Mouse (Mus musculus): ENCODE measurements around the gene Pold4. TPM values are rescaled to one million over a fixed set of nuclear protein-coding genes. Genes with fewer than 3 reads are reported as not detected.

Pold4 gene
- 27.6 and 32.4 TPM in 2 replicates for polyA plus RNA-seq (2015; fragmentation: Nextera tagmentation; extraction: Ambion mirVana)

DNA sequence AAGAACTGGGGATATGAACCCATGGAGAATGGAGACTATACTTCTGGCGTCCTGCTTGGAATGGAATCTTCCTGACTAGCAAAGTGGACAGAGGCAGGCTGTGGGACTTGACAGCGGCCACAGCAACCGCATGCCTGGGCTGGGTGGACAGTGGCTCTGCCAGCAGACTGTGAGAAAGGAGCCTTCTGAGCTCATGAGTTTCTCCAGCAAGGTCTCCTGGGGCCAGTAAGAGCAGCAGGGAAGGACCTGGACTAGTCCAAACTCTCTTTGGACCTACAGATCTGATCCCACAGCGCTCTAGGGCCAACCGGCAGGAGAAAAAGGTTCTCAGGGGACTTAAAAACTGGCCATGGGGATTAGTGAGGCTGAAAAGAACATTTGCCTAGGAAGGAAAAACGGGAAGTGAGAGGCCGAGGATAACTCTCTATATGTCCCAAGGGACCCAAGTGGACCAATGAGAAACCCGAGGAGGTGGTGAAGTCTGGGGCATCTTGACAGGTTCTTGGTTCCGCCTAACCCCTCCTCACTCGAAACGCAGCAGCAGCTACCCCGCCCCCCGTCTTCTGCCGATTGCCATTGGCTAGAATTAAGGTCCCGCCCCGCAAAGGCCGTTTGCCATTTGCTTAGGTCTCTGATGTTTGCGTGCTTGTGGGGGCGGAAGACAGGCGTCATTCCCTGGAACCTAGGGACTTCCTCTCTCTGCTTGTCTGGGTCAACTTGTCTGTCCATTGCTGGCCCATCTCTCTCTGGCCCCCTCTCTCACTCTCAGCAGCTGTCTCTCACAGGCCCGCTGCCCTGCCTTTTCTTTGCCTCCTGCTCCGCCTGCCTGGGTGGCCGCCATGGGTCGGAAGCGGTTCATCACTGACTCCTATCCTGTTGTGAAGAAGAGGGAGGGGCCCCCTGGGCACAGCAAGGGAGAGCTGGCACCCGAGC, at the start of gene Pold4:
Pold4 (plus strand) TSS at position 647 of the 933 bp plus-strand sequence.
- ATAC-seq (ENCODE audit: borderline replicate concordance, extremely low read depth, low FRiP score, low TSS enrichment): peak; percentile 92
- H3K9ac ChIP-seq: peak within 1 kb of the TSS; percentile 40
- H3K36me3 ChIP-seq: no peaks in the 10 kb centered on the region
- peaks cover 14% of the 10 kb centered on the region; the same call in 1 of the 2 replicates for H3K27me3 ChIP-seq
- H3K4me3 ChIP-seq: peak within 1 kb of the TSS; percentile 52
- H3K27ac ChIP-seq: peak within 1 kb of the TSS; percentile 87
- H3K4me2 ChIP-seq: peak within 1 kb of the TSS; percentile 71
- no peaks in the 10 kb centered on the region for H3K9me3 ChIP-seq
- H3K4me1 ChIP-seq: peaks cover 25% of the 10 kb centered on the region
- WGBS: 10% methylated on average over 26 of the region's 26 CpGs

DNA sequence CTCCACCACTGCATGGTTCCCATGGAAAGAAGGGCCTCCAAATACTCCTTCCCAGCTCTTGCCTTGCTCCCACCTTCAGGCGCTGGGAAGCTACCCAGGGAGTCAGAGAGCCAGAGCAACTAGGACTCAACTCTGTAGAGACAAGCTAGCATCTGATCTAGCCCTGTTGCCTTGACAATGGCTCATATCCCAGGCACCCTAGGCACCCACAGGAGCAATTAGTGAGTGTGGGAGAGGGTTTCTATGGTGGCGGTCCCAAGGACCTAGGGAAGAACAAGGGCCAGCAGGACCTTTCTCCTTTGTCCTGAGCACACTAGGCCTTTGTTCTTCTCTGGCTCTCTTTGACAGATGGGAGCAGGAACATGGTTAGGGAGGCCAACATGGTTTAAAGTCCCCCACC, 48.0 kb upstream of the Pold4 start:
- Histone ChIP-seq H3K4me3 (no peak overlapping the region), H3K4me1 (peaks cover 12% of the 10 kb centered on the region), H3K9me3 (no peaks in the 10 kb centered on the region), H3K27me3 (no peaks in the 10 kb centered on the region), H3K4me2 (no peak overlapping the region), H3K9ac (no peak overlapping the region), H3K27ac (no peak overlapping the region), H3K36me3 (no peaks in the 10 kb centered on the region)
- ATAC-seq (ENCODE audit: borderline replicate concordance, extremely low read depth, low FRiP score, low TSS enrichment): no peak
- 67% methylated on average over 2 of the region's 2 CpGs for WGBS

DNA sequence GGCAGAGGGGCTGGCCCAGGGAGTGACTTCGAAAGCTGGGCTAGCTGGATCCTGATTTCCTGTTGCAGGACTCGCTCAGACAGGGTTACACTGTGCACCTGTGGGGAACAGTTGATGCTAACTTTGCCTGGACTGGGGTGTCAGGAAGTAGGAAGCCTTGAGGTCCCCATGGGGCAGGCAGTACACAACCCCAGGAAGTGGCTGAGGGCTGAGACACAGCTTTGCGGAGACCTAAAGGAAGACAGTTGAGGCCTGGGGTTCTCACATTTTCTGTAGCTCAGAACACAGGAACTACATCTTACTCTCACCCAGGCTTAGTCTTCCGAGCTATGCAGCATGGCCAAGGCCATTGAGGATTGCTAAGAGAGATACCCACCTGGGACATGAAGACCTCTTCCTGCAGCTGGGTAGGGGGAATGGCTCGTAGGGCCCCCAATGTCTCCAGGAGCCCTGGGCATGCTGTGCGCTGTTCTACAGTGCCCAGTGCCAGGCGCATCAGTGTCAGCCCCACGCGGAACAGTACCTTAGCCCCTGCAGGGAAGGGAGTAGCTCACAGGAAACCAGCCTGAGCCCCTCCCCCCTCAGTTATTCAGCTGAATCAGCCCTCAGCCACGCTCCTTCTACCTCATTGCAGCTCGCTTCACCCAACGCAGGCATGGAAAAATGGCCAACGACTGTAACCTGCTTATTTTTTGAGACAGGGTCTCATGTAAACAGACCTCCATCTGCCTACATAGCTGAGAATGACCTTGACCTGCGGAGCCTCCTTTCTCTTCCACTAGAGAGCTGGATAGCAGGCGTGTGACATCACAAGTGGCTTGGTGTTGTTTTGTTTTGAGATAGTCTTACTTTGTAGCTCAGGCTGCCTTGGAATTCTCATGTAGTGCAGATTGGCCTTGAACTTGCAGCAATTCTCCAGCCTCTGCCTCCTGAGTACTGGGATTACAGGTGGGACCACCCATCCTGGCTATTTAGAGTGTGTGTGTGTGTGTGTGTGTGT, 46.4 kb upstream of the Pold4 start:
- H3K4me2 ChIP-seq: no peak overlapping the region
- no peak overlapping the region for H3K4me3 ChIP-seq
- H3K9ac ChIP-seq: no peak overlapping the region
- no peaks in the 10 kb centered on the region for H3K36me3 ChIP-seq
- no peak for ATAC-seq (ENCODE audit: borderline replicate concordance, extremely low read depth, low FRiP score, low TSS enrichment)
- peaks cover 12% of the 10 kb centered on the region for H3K4me1 ChIP-seq
- no peaks in the 10 kb centered on the region for H3K27me3 ChIP-seq
- 42% methylated on average over 15 of the region's 15 CpGs for WGBS
- peak overlapping the region; percentile 46 for H3K27ac ChIP-seq
- H3K9me3 ChIP-seq: no peaks in the 10 kb centered on the region

DNA sequence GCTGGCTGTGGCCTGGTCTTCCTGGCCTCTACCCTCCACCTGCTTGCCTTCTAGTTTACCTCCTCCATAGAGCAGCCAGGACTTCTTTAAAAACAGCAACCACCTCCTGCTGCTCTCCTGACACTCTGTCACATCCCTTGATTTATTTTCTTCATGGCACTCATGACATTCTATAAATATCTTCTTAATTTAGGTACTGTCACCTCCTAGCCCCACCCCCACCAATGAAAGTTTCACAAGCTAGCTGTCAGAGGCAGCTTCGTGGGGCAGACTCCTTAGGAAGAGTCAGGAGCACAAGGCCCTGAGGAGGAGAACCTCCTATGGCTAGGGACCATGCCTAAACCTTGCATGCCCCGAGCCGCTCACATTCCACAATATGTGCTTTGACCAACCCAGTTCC, 44.4 kb upstream of the Pold4 start:
- Histone ChIP-seq H3K4me2 (no peak overlapping the region), H3K9ac (no peak overlapping the region)
- 63% methylated on average over 3 of the region's 3 CpGs for WGBS

DNA sequence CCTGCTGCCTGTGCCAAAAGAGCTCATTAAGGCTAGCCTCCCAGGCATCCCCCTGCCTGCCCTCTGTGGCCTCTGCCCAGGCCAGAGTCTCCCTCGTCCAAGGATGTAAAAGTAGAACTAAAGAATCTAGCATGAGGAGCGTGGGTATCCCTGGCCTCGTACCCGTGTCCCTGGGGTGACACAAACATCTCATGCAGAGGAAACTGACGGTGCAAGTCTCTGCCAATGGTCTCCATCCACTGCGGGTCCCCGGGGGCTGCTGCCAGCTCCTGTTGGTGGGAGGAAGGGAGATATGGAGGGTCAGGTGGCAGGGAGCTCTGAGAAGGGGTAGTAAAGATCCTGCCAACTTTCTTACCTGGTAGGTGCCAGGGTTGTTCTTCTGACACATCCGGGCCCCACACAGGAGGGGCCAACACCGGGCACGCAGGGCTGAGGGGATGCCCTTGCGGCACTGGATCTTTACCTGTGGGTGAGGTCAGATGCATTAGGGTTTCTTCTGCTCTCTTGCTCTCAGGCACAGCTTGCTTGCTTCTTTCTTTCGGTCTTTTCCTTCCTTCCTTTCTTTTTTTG, 42.6 kb upstream of the Pold4 start:
- Histone ChIP-seq H3K27me3 (no peaks in the 10 kb centered on the region), H3K4me1 (peaks cover 23% of the 10 kb centered on the region), H3K27ac (no peak overlapping the region), H3K36me3 (peaks cover 11% of the 10 kb centered on the region; the same call in 1 of the 2 replicates), H3K4me3 (no peak overlapping the region), H3K9ac (no peak overlapping the region), H3K4me2 (no peak overlapping the region), H3K9me3 (no peaks in the 10 kb centered on the region)
- ATAC-seq (ENCODE audit: borderline replicate concordance, extremely low read depth, low FRiP score, low TSS enrichment): no peak
- 84% methylated on average over 12 of the region's 12 CpGs for WGBS

More for the DNA sequence above, 44.4 kb upstream of the Pold4 start:
- Histone ChIP-seq H3K27me3 (no peaks in the 10 kb centered on the region), H3K4me3 (no peak overlapping the region), H3K9me3 (no peaks in the 10 kb centered on the region), H3K4me1 (peaks cover 10% of the 10 kb centered on the region), H3K27ac (no peak overlapping the region), H3K36me3 (no peaks in the 10 kb centered on the region)
- no peak for ATAC-seq (ENCODE audit: borderline replicate concordance, extremely low read depth, low FRiP score, low TSS enrichment)

DNA sequence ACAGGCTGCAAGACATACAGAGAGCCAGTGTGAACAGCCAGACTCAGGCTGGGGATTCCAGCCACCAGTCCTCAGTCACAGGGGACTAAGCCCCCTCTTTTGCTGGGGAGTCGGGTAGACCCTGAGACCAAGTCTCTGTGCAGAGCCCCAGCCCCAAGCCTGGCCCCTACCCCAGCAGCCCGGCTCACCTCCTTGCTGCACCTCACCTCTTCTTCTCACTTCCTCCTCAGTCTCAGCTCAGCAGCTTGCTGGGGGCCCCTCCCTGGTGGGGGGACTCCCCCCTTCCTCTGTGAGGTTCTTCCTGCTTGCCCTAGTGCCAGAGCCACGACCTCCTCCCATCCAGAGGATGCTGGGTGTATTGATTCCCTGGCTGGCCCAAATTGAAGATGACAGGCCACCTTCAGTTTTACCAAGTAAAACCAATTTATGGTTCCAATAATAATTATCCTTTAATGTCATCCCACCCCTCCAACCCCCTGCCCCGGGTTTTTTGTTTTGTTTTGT, 40.8 kb upstream of the Pold4 start, which contains the start of gene Tbc1d10c:
Tbc1d10c (minus strand) TSS at position 454 of the 504 bp plus-strand sequence.
- Histone ChIP-seq H3K27me3 (no peaks in the 10 kb centered on the region), H3K36me3 (peaks cover 29% of the 10 kb centered on the region), H3K9me3 (no peaks in the 10 kb centered on the region), H3K27ac (peak within 1 kb of the TSS; percentile 95), H3K4me1 (peaks cover 22% of the 10 kb centered on the region), H3K9ac (peak within 1 kb of the TSS; percentile 99), H3K4me2 (peak within 1 kb of the TSS; percentile 78), H3K4me3 (peak within 1 kb of the TSS; percentile 90)
- no peak for ATAC-seq (ENCODE audit: borderline replicate concordance, extremely low read depth, low FRiP score, low TSS enrichment)
- WGBS: 41% methylated on average over 4 of the region's 4 CpGs

DNA sequence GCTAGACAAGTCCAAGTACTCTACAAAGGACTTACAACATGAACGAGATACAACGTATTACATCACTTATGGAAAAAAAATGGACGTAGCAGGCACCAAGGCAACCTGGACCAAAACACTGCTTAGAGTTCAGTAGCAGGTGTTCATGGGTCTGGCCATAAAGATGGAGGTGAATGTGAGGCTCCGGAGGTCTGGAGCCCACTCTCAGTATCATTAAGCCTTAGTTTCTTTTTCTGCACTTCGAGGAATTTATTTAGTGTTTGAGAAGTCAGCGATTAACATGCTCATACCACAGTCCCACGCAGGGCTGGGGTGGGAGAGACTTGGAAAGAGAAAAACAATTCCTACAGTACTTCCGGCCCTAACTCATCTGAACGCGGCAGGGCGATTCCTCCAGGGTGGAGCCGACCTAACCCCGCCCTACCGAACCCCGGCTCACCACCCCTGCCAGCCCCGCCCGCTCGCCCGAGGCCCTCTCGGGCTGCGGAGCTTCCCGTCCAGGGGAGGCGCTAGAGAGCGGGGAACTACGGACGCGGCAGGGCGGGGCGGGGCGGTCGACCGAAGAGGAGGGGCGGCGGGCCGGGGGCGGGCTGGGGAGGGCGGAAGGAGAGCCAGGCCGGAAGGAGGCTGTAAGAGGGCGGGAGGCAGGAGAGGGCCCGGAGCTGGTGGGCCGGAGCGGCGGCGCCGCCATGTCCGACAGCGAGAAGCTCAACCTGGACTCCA, 40.0 kb upstream of the Pold4 start, which contains the start of gene Ppp1ca:
Ppp1ca (plus strand) TSS at position 538 of the 723 bp plus-strand sequence.
- ATAC-seq (ENCODE audit: borderline replicate concordance, extremely low read depth, low FRiP score, low TSS enrichment): peak; percentile 94
- H3K4me2 ChIP-seq: peak within 1 kb of the TSS; percentile 78
- no peaks in the 10 kb centered on the region for H3K9me3 ChIP-seq
- 4% methylated on average over 44 of the region's 47 CpGs for WGBS
- peak within 1 kb of the TSS; percentile 90 for H3K4me3 ChIP-seq
- no peaks in the 10 kb centered on the region for H3K27me3 ChIP-seq
- peak within 1 kb of the TSS; percentile 99 for H3K9ac ChIP-seq
- H3K36me3 ChIP-seq: peaks cover 37% of the 10 kb centered on the region
- peaks cover 30% of the 10 kb centered on the region for H3K4me1 ChIP-seq
- peak within 1 kb of the TSS; percentile 95 for H3K27ac ChIP-seq

DNA sequence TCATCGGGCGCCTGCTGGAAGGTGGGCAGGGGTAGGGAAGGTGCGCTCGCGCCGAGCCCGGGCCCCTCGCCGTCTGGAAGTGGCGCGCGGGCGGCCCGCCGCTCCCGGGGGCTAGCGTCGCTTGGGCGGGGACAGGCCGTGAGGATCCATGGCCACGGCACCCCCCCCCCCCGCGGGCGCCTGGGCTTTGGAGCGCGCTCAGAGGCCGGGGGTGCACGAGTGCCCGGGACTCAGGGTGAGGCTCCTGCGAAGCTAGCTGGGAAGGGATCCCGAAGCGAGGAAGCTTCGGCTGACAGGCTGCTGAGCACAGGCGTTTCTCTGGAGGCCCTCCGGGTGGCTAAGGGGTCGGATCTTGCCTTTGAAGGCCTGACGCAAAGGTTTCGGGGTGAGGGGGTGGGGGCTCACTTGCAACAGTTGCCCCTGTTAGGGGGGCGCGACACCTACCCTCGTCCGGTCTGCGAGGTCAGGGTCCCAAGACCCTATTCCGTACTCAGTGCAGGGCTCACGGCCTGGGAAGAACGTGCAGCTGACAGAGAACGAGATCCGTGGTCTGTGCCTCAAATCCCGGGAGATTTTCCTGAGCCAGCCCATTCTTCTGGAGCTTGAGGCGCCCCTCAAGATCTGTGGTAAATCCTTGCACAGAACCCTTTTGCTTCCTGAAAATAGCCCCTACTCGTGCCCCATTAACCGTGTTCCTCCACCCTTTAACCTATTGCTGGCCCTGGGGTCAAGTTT, 39.3 kb upstream of the Pold4 start:
- H3K9me3 ChIP-seq: no peaks in the 10 kb centered on the region
- ATAC-seq (ENCODE audit: borderline replicate concordance, extremely low read depth, low FRiP score, low TSS enrichment): peak; percentile 48
- peaks cover 31% of the 10 kb centered on the region for H3K4me1 ChIP-seq
- peak overlapping the region; percentile 78 for H3K4me2 ChIP-seq
- H3K36me3 ChIP-seq: peaks cover 44% of the 10 kb centered on the region
- under 1% methylated on average over 52 of the region's 52 CpGs for WGBS
- H3K9ac ChIP-seq: peak overlapping the region; percentile 99
- peak overlapping the region; percentile 90 for H3K4me3 ChIP-seq
- peak overlapping the region; percentile 95 for H3K27ac ChIP-seq
- no peaks in the 10 kb centered on the region for H3K27me3 ChIP-seq

DNA sequence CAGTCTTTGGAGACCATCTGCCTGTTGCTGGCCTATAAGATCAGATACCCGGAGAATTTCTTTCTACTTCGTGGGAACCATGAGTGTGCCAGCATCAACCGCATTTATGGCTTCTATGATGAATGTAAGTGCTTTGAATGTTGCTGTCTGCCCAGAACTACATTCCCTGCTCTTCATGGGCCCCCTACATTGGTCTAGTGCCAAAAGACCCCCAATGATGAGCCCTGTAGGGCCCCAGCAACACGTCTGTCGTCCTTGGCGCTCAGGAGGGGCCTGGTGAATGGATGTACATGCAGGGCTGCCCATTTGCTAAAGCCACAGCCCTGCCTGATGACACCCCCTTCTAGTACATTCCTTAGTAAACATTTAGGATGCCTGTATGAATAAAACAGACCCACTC, 38.6 kb upstream of the Pold4 start:
- no peak for ATAC-seq (ENCODE audit: borderline replicate concordance, extremely low read depth, low FRiP score, low TSS enrichment)
- no peak overlapping the region for H3K27ac ChIP-seq
- H3K9ac ChIP-seq: peak overlapping the region; percentile 99
- H3K27me3 ChIP-seq: no peaks in the 10 kb centered on the region
- H3K9me3 ChIP-seq: no peaks in the 10 kb centered on the region
- WGBS: 43% methylated on average over 6 of the region's 6 CpGs
- H3K4me2 ChIP-seq: peak overlapping the region; percentile 78
- H3K4me1 ChIP-seq: peaks cover 31% of the 10 kb centered on the region
- H3K36me3 ChIP-seq: peaks cover 45% of the 10 kb centered on the region
- H3K4me3 ChIP-seq: peak overlapping the region; percentile 90
